In the genomic region with DNA sequence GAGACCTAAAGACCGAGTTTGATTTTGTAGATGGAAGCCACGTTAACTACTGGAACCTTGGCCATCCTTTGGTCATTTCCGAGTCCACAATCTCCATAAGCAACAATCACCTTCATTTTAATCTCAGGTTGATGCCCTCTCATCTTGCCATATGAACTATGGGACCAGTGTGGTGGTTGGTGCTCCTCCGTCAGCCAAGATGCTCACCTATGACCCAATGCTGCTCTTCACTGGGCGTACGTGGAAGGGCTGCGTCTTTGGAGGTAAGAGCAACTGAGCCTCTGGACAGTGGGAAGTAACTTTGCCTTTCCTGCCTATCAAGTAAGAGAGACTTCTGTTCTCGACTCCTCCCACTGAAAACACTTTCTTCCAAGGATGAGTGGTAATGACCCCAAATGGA, we compare ENCODE assay signal across 24 mouse cellular contexts. TPM values are rescaled to one million over a fixed set of nuclear protein-coding genes. Genes with fewer than 3 reads are reported as not detected.
"Had no signal": no experiment of that assay in that cellular context is flagged by ENCODE, and none has a peak within 500 bp of the region (broad histone marks: within the 10 kb centered on the region; RNA-seq: fewer than 3 reads in every experiment).

No protein-coding gene starts in this region.

- H3K36me3 ChIP-seq: liver, embryonic 15.5 days; midbrain, embryonic 10.5 days; midbrain, embryonic 13.5 days; neural tube, embryonic 13.5 days; neural tube, embryonic 15.5 days had no signal

- H3K9ac ChIP-seq: liver, embryonic 15.5 days; lung, embryonic 14.5 days; midbrain, embryonic 13.5 days; neural tube, embryonic 13.5 days; neural tube, embryonic 15.5 days had no signal

- H3K9me3 ChIP-seq: liver, embryonic 15.5 days; midbrain, embryonic 10.5 days; midbrain, embryonic 13.5 days; neural tube, embryonic 13.5 days; neural tube, embryonic 15.5 days had no signal

- H3K4me2 ChIP-seq: liver, embryonic 15.5 days; lung, embryonic 14.5 days; midbrain, embryonic 13.5 days; neural tube, embryonic 13.5 days; neural tube, embryonic 15.5 days had no signal

- DNase-seq: lung, adult 18-20 months; lung, embryonic 14.5 days; lung, postnatal 10 days; lung, postnatal 4 days; retina, postnatal 1 day; right cerebral cortex, adult 18-20 months; right cerebral cortex, postnatal 25 days; right cerebral cortex, postnatal 4 days; spleen, adult 18-20 months; thymus, adult 18-20 months; thymus, postnatal 14 days; thymus, postnatal 36 days had no signal

- H3K27ac ChIP-seq: liver, embryonic 15.5 days; midbrain, embryonic 10.5 days; midbrain, embryonic 13.5 days; neural tube, embryonic 13.5 days; neural tube, embryonic 15.5 days had no signal

- ATAC-seq: midbrain, embryonic 13.5 days; midbrain, embryonic 16.5 days had no signal

- H3K4me3 ChIP-seq: liver, embryonic 15.5 days; midbrain, embryonic 10.5 days; midbrain, embryonic 13.5 days; myocyte; neural tube, embryonic 13.5 days; neural tube, embryonic 15.5 days had no signal

- H3K4me1 ChIP-seq: liver, embryonic 15.5 days; midbrain, embryonic 13.5 days; neural tube, embryonic 13.5 days; neural tube, embryonic 15.5 days had no signal

- H3K27me3 ChIP-seq: liver, embryonic 15.5 days; midbrain, embryonic 13.5 days; neural tube, embryonic 13.5 days; neural tube, embryonic 15.5 days had no signal

RNA-seq across cellular contexts. Expression of gene Adh7, which starts 10.2 kb away (rescaled TPM):
- total RNA-seq: megakaryocyte, adult 5-6 weeks; megakaryocyte-erythroid progenitor cell, adult 5-6 weeks had no signal

RNA-seq across cellular contexts. Expression of gene Adh1, which starts 33.0 kb away (rescaled TPM):
- total RNA-seq: megakaryocyte-erythroid progenitor cell, adult 5-6 weeks had no signal
- polyA plus RNA-seq: myocyte had no signal

RNA-seq across cellular contexts. Expression of gene 4930579F01Rik, which starts 34.2 kb away (rescaled TPM):
- total RNA-seq: megakaryocyte, adult 5-6 weeks; megakaryocyte-erythroid progenitor cell, adult 5-6 weeks had no signal
- polyA plus RNA-seq: liver, embryonic 15.5 days; midbrain, embryonic 10.5 days; midbrain, embryonic 13.5 days; midbrain, embryonic 16.5 days; myocyte; neural tube, embryonic 11.5 days; neural tube, embryonic 13.5 days; neural tube, embryonic 15.5 days; small intestine, adult 2 months; thymus, postnatal 0 days had no signal
